Mouse (Mus musculus): ENCODE data around the gene Mab21l3. TPM values are rescaled to one million over a fixed set of nuclear protein-coding genes. Genes with fewer than 3 reads are reported as not detected.

Gene Mab21l3
- polyA plus RNA-seq, 1 experiment from 2014 or later: 0.35 TPM

- H3K27ac ChIP-seq (ENCODE audit: low read length): no peak overlapping the region
- H3K4me3 ChIP-seq (replicated peaks; ENCODE audit: low read length): no peak overlapping the region
- H3K4me2 ChIP-seq (ENCODE audit: low read length): no peak overlapping the region
- WGBS: 19% methylated on average over 2 of the region's 2 CpGs
- H3K9me3 ChIP-seq (ENCODE audit: control insufficient read depth, low read length): no peaks in the 10 kb centered on the region
- H3K27me3 ChIP-seq (replicated peaks; ENCODE audit: control insufficient read depth, insufficient read depth, low read length): no peaks in the 10 kb centered on the region
- no peaks in the 10 kb centered on the region for H3K36me3 ChIP-seq (ENCODE audit: control insufficient read depth, insufficient read depth)
- H3K9ac ChIP-seq (replicated peaks; ENCODE audit: low read depth, low read length): no peak overlapping the region
- ATAC-seq: no peak
- peaks cover 5% of the 10 kb centered on the region; the same call in 1 of the 2 replicates for H3K4me1 ChIP-seq (replicated peaks; ENCODE audit: control insufficient read depth, insufficient read depth, low read length)
Observed at GRCm38 (mm10) chr3:101783793-101784192, 65.0 kb downstream of the Mab21l3 start.

- whole genome bisulfite sequencing: 61% methylated on average over 6 of the region's 6 CpGs
- no peak; the same call in 1 of the 2 replicates for ATAC-seq
- Histone ChIP-seq H3K4me1 (replicated peaks; ENCODE audit: control insufficient read depth, insufficient read depth, low read length) (peaks cover 5% of the 10 kb centered on the region; the same call in 1 of the 2 replicates), H3K27me3 (replicated peaks; ENCODE audit: control insufficient read depth, insufficient read depth, low read length) (no peaks in the 10 kb centered on the region), H3K4me3 (replicated peaks; ENCODE audit: low read length) (no peak overlapping the region), H3K27ac (ENCODE audit: low read length) (no peak overlapping the region), H3K4me2 (ENCODE audit: low read length) (no peak overlapping the region), H3K9ac (replicated peaks; ENCODE audit: low read depth, low read length) (no peak overlapping the region), H3K9me3 (ENCODE audit: control insufficient read depth, low read length) (no peaks in the 10 kb centered on the region), H3K36me3 (ENCODE audit: control insufficient read depth, insufficient read depth) (no peaks in the 10 kb centered on the region)
Observed at GRCm38 (mm10) chr3:101780874-101781483, 67.8 kb downstream of the Mab21l3 start.

GRCm38 (mm10) chr3:101778896-101779665, 69.7 kb downstream of the Mab21l3 start:
- no peaks in the 10 kb centered on the region for H3K27me3 ChIP-seq (replicated peaks; ENCODE audit: control insufficient read depth, insufficient read depth, low read length)
- no peak overlapping the region for H3K4me2 ChIP-seq (ENCODE audit: low read length)
- H3K4me3 ChIP-seq (replicated peaks; ENCODE audit: low read length): no peak overlapping the region
- no peak overlapping the region for H3K27ac ChIP-seq (ENCODE audit: low read length)
- no peaks in the 10 kb centered on the region for H3K9me3 ChIP-seq (ENCODE audit: control insufficient read depth, low read length)
- peaks cover 5% of the 10 kb centered on the region; the same call in 1 of the 2 replicates for H3K4me1 ChIP-seq (replicated peaks; ENCODE audit: control insufficient read depth, insufficient read depth, low read length)
- no peaks in the 10 kb centered on the region for H3K36me3 ChIP-seq (ENCODE audit: control insufficient read depth, insufficient read depth)
- no peak for ATAC-seq
- WGBS: 75% methylated on average over 16 of the region's 16 CpGs
- no peak overlapping the region for H3K9ac ChIP-seq (replicated peaks; ENCODE audit: low read depth, low read length)

GRCm38 (mm10) chr3:101775732-101776131, 73.0 kb downstream of the Mab21l3 start:
- no peaks in the 10 kb centered on the region for H3K4me1 ChIP-seq (replicated peaks; ENCODE audit: control insufficient read depth, insufficient read depth, low read length)
- no peaks in the 10 kb centered on the region for H3K9me3 ChIP-seq (ENCODE audit: control insufficient read depth, low read length)
- no peak overlapping the region for H3K4me3 ChIP-seq (replicated peaks; ENCODE audit: low read length)
- 81% methylated on average over 8 of the region's 8 CpGs for WGBS
- no peaks in the 10 kb centered on the region for H3K36me3 ChIP-seq (ENCODE audit: control insufficient read depth, insufficient read depth)
- H3K4me2 ChIP-seq (ENCODE audit: low read length): no peak overlapping the region
- no peaks in the 10 kb centered on the region for H3K27me3 ChIP-seq (replicated peaks; ENCODE audit: control insufficient read depth, insufficient read depth, low read length)
- no peak overlapping the region for H3K9ac ChIP-seq (replicated peaks; ENCODE audit: low read depth, low read length)
- no peak overlapping the region for H3K27ac ChIP-seq (ENCODE audit: low read length)
- ATAC-seq: no peak

GRCm38 (mm10) chr3:101770540-101770939, 78.2 kb downstream of the Mab21l3 start:
- H3K27me3 ChIP-seq (replicated peaks; ENCODE audit: control insufficient read depth, insufficient read depth, low read length): no peaks in the 10 kb centered on the region
- no peaks in the 10 kb centered on the region for H3K9me3 ChIP-seq (ENCODE audit: control insufficient read depth, low read length)
- 81% methylated on average over 3 of the region's 3 CpGs for WGBS
- H3K4me1 ChIP-seq (replicated peaks; ENCODE audit: control insufficient read depth, insufficient read depth, low read length): no peaks in the 10 kb centered on the region
- no peak overlapping the region for H3K4me2 ChIP-seq (ENCODE audit: low read length)
- ATAC-seq: no peak
- no peak overlapping the region for H3K4me3 ChIP-seq (replicated peaks; ENCODE audit: low read length)
- no peak overlapping the region for H3K9ac ChIP-seq (replicated peaks; ENCODE audit: low read depth, low read length)
- no peaks in the 10 kb centered on the region for H3K36me3 ChIP-seq (ENCODE audit: control insufficient read depth, insufficient read depth)
- H3K27ac ChIP-seq (ENCODE audit: low read length): no peak overlapping the region

GRCm38 (mm10) chr3:101763566-101763965, 85.2 kb downstream of the Mab21l3 start:
- H3K4me1 ChIP-seq (replicated peaks; ENCODE audit: control insufficient read depth, insufficient read depth, low read length): no peaks in the 10 kb centered on the region
- no peak for ATAC-seq
- no peak overlapping the region for H3K27ac ChIP-seq (ENCODE audit: low read length)
- H3K4me3 ChIP-seq (replicated peaks; ENCODE audit: low read length): no peak overlapping the region
- H3K9me3 ChIP-seq (ENCODE audit: control insufficient read depth, low read length): no peaks in the 10 kb centered on the region
- H3K9ac ChIP-seq (replicated peaks; ENCODE audit: low read depth, low read length): no peak overlapping the region
- no peaks in the 10 kb centered on the region for H3K36me3 ChIP-seq (ENCODE audit: control insufficient read depth, insufficient read depth)
- no peaks in the 10 kb centered on the region for H3K27me3 ChIP-seq (replicated peaks; ENCODE audit: control insufficient read depth, insufficient read depth, low read length)
- no peak overlapping the region for H3K4me2 ChIP-seq (ENCODE audit: low read length)

Other genes starting within 250 kb of the Mab21l3 start
- gene Atp1a1, start 244.3 kb downstream of the Mab21l3 start, polyA plus RNA-seq (2015; fragmentation: Nextera tagmentation; extraction: Ambion mirVana): 42.7 and 49.2 TPM in 2 replicates
- gene Slc22a15, start 75.5 kb upstream of the Mab21l3 start, polyA plus RNA-seq (2015; fragmentation: Nextera tagmentation; extraction: Ambion mirVana): 3.9 and 4.6 TPM in 2 replicates
- 19.0 and 19.6 TPM in 2 replicates for gene Nhlh2, start 161.1 kb upstream of the Mab21l3 start, polyA plus RNA-seq (2015; fragmentation: Nextera tagmentation; extraction: Ambion mirVana)
- gene Casq2, start 237.5 kb upstream of the Mab21l3 start, polyA plus RNA-seq (2015; fragmentation: Nextera tagmentation; extraction: Ambion mirVana): 0.33 and 0.47 TPM in 2 replicates

All from forebrain, embryonic 16.5 days (tissue).